Mouse (Mus musculus) limb, embryonic 15.5 days (tissue): ENCODE data around the gene Shank2. TPM values are rescaled to one million over a fixed set of nuclear protein-coding genes. Genes with fewer than 3 reads are reported as not detected.

ENCODE experiments used
- ATAC-seq: fragments of 200-750 bp; cut with Nextera tagmentation; 2 replicates; pipeline ENCODE4 v1.8.0; 2017; ENCODE audit warnings: low read depth, moderate TSS enrichment; ENCODE audit not compliant: insufficient number of reproducible peaks, low FRiP score, low TSS enrichment
- H3K27ac ChIP-seq: fragments of 300-500 bp; sonication (generic); 2 replicates; pipeline ENCODE4 v1.5.1; 2015; ENCODE audit warnings: moderate library complexity, mild to moderate bottlenecking, inconsistent platforms
- H3K27me3 ChIP-seq: fragments of 300-500 bp; sonication (generic); 2 replicates; pipeline ENCODE4 v1.6.1; 2015; ENCODE audit warnings: inconsistent platforms
- H3K36me3 ChIP-seq: fragments of 300-500 bp; sonication (generic); 2 replicates; pipeline ENCODE4 v1.6.1; 2015; ENCODE audit warnings: inconsistent platforms
- H3K4me1 ChIP-seq: fragments of 300-500 bp; sonication (generic); 2 replicates; pipeline ENCODE4 v1.6.1; 2015; ENCODE audit warnings: inconsistent platforms
- H3K4me2 ChIP-seq: fragments of 300-500 bp; sonication (generic); 2 replicates; pipeline ENCODE4 v1.6.1; 2015; ENCODE audit warnings: mild to moderate bottlenecking, inconsistent platforms
- H3K4me3 ChIP-seq: fragments of 300-500 bp; sonication (generic); 2 replicates; pipeline ENCODE4 v1.5.1; 2015; ENCODE audit warnings: mild to moderate bottlenecking, inconsistent platforms
- H3K9ac ChIP-seq: fragments of 300-500 bp; sonication (generic); 2 replicates; pipeline ENCODE4 v1.6.1; 2015; ENCODE audit warnings: inconsistent platforms
- H3K9me3 ChIP-seq: fragments of 300-500 bp; sonication (generic); 2 replicates; pipeline ENCODE4 v1.6.1; 2016; ENCODE audit warnings: inconsistent platforms
- WGBS: fragments of 180-500 bp; shearing (Covaris S2); methylation state at CpG from one replicate; pipeline ENCODE4 v1.1.7; 2015; 5-methylcytosine and 5-hydroxymethylcytosine counted together
- polyA plus RNA-seq: library from polyadenylated mRNA; unstranded; fragments of >200 nt; fragmentation: Nextera tagmentation; extraction: Ambion mirVana; gene quantifications from 2 replicates; pipeline ENCODE4 v1.2.1, GENCODE M21; 2015

Gene Shank2
- polyA plus RNA-seq, 1 experiment from 2014 or later = 0.17 TPM

DNA sequence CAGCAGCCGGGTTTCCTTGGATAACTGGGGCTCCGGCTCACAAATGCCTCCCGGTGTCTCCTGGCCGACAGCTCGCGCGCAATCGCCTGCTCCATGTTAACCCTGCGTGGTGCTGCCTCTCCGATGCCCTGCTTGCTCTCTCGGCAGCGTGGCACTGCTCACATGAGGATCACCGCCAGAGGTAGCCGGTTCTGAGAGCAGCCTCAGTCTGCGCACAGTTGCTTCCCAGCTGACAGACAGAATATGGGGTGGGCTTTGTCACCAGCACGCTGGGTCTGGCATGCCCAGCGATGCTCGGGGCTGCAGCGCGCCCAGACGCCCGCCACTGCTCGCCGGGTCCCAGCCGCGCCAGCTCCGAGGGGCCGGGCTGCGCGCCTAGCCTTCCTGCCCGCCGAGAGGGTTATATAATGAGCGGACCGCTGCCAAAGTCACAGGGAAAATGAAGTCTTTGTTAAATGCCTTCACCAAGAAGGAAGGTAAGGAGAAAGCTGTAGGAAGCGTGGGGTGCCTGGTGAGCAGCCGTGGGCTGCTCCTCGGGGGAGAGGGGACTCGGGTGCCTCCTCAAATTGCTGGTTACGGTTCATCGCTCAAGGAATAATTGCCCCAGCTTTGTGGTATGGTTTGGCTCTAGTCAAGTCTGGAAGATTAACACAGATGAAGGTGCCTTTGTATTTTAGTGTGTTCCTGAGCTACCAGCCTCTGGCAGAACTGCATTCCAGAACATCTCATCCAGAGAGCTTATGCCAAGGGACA lies 173.9 kb downstream of the Shank2 start:
- ATAC-seq = no peak
- H3K9me3 ChIP-seq = no peaks in the 10 kb centered on the region
- H3K4me3 ChIP-seq = peak overlapping the region; percentile 25
- no peak overlapping the region for H3K27ac ChIP-seq
- peak overlapping the region; percentile 47 for H3K4me2 ChIP-seq
- peaks cover 10% of the 10 kb centered on the region for H3K4me1 ChIP-seq
- H3K9ac ChIP-seq = no peak overlapping the region
- H3K27me3 ChIP-seq = peaks cover 87% of the 10 kb centered on the region
- WGBS = 4% methylated on average over 40 of the region's 40 CpGs
- H3K36me3 ChIP-seq = no peaks in the 10 kb centered on the region

DNA sequence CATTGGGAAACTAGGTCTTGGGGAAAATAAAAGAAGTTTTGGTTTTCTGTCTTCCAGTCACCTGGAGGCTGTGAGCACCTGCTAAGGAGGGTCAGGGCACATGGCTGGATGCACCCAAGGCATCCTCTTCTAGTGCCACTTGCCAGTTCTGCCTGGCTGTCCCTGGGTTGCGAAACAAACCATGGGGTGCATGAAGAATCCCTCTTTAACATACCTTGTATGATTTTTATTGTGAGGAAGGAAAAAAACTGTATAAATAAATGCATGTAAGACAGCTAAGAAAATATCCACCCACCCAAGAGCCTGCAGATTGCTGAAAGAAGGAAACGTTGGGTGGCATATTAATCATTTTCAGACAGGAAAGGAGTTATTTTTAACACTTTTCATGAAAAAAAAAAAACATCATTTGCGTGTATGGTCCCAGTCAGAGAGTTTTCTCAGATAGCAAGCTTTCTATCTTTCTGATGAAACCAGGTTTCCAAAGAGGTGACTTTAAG lies 174.6 kb downstream of the Shank2 start:
- no peaks in the 10 kb centered on the region for H3K9me3 ChIP-seq
- H3K4me1 ChIP-seq = peaks cover 10% of the 10 kb centered on the region
- WGBS = 58% methylated on average over 3 of the region's 3 CpGs
- H3K27ac ChIP-seq = no peak overlapping the region
- no peak for ATAC-seq
- no peak overlapping the region for H3K9ac ChIP-seq
- no peak overlapping the region for H3K4me3 ChIP-seq
- H3K27me3 ChIP-seq = peaks cover 86% of the 10 kb centered on the region
- no peaks in the 10 kb centered on the region for H3K36me3 ChIP-seq
- no peak overlapping the region for H3K4me2 ChIP-seq

- no peak overlapping the region for H3K9ac ChIP-seq
- no peaks in the 10 kb centered on the region for H3K36me3 ChIP-seq
- no peak overlapping the region for H3K4me2 ChIP-seq
- peaks cover 10% of the 10 kb centered on the region for H3K4me1 ChIP-seq
- H3K4me3 ChIP-seq = no peak overlapping the region
- no peaks in the 10 kb centered on the region for H3K9me3 ChIP-seq
- H3K27ac ChIP-seq = no peak overlapping the region
- no peak for ATAC-seq
- 85% methylated on average over 6 of the region's 6 CpGs for WGBS
- peaks cover 63% of the 10 kb centered on the region for H3K27me3 ChIP-seq
These were observed 177.7 kb downstream of the Shank2 start for GRCm38 (mm10) chr7:144179436-144179835.

- Histone ChIP-seq H3K4me2 (no peak overlapping the region), H3K4me3 (no peak overlapping the region), H3K9me3 (no peaks in the 10 kb centered on the region), H3K36me3 (no peaks in the 10 kb centered on the region), H3K27me3 (peaks cover 49% of the 10 kb centered on the region), H3K9ac (no peak overlapping the region), H3K27ac (no peak overlapping the region), H3K4me1 (peaks cover 3% of the 10 kb centered on the region; the same call in 1 of the 2 replicates)
- ATAC-seq = no peak; the same call in 1 of the 2 replicates
- WGBS = 21% methylated on average over 6 of the region's 6 CpGs
These were observed 179.2 kb downstream of the Shank2 start for GRCm38 (mm10) chr7:144180885-144181284.

GRCm38 (mm10) chr7:144187869-144188430 lies 186.2 kb downstream of the Shank2 start:
- Histone ChIP-seq H3K9ac (no peak overlapping the region), H3K27me3 (peaks cover 27% of the 10 kb centered on the region), H3K36me3 (no peaks in the 10 kb centered on the region), H3K9me3 (no peaks in the 10 kb centered on the region), H3K27ac (no peak overlapping the region), H3K4me1 (peaks cover 9% of the 10 kb centered on the region), H3K4me2 (no peak overlapping the region), H3K4me3 (no peak overlapping the region)
- no peak for ATAC-seq
- WGBS = 40% methylated on average over 11 of the region's 11 CpGs

GRCm38 (mm10) chr7:144189446-144189845 lies 187.7 kb downstream of the Shank2 start:
- WGBS = 78% methylated on average over 4 of the region's 4 CpGs
- H3K4me3 ChIP-seq = no peak overlapping the region
- H3K27ac ChIP-seq = no peak overlapping the region
- H3K9me3 ChIP-seq = no peaks in the 10 kb centered on the region
- H3K36me3 ChIP-seq = no peaks in the 10 kb centered on the region
- ATAC-seq = no peak
- H3K9ac ChIP-seq = no peak overlapping the region
- H3K4me2 ChIP-seq = no peak overlapping the region
- peaks cover 9% of the 10 kb centered on the region for H3K4me1 ChIP-seq
- peaks cover 42% of the 10 kb centered on the region for H3K27me3 ChIP-seq

GRCm38 (mm10) chr7:144198491-144198890 lies 196.8 kb downstream of the Shank2 start:
- 90% methylated on average over 2 of the region's 2 CpGs for WGBS
- peaks cover 14% of the 10 kb centered on the region; the same call in 1 of the 2 replicates for H3K27me3 ChIP-seq
- H3K36me3 ChIP-seq = no peaks in the 10 kb centered on the region
- no peaks in the 10 kb centered on the region for H3K4me1 ChIP-seq
- no peak for ATAC-seq
- H3K9ac ChIP-seq = no peak overlapping the region
- H3K4me2 ChIP-seq = no peak overlapping the region
- H3K27ac ChIP-seq = no peak overlapping the region
- H3K9me3 ChIP-seq = no peaks in the 10 kb centered on the region
- H3K4me3 ChIP-seq = no peak overlapping the region

- Histone ChIP-seq H3K4me3 (no peak overlapping the region), H3K36me3 (no peaks in the 10 kb centered on the region), H3K9me3 (no peaks in the 10 kb centered on the region), H3K9ac (no peak overlapping the region), H3K27ac (no peak overlapping the region), H3K4me1 (no peaks in the 10 kb centered on the region), H3K27me3 (0 out of 2 replicates have a peak, but pooled peaks cover 7% of the 10 kb centered on the region), H3K4me2 (no peak overlapping the region)
- 47% methylated on average over 7 of the region's 7 CpGs for WGBS
- no peak for ATAC-seq
These were observed 200.4 kb downstream of the Shank2 start for GRCm38 (mm10) chr7:144202017-144202682.

DNA sequence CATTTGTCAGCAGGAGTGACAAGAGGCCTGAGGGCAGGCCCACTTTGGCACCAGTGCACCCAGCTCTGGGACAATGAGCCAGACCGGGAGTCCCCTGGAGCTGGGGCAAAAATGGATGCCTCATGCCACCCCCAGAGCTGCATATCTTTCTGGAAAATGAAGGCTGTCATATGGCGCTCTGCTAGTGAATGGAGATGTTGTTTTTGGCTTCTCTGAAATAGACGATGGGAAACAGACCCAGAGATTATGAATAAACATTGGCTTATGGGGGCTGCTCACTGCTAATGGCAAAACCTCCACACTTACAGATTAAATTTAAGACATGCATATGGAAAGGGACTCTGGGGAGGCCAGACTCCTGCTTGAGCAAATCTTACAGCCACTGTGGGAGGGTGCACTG lies 202.6 kb downstream of the Shank2 start:
- 67% methylated on average over 3 of the region's 3 CpGs for WGBS
- 0 out of 2 replicates have a peak, but pooled peaks cover 10% of the 10 kb centered on the region for H3K27me3 ChIP-seq
- H3K27ac ChIP-seq = no peak overlapping the region

GRCm38 (mm10) chr7:144205161-144205560 lies 203.4 kb downstream of the Shank2 start:
- no peak overlapping the region for H3K4me3 ChIP-seq
- 73% methylated on average over 1 of the region's 1 CpGs for WGBS

More for the DNA sequence above, 202.6 kb downstream of the Shank2 start:
- H3K4me3 ChIP-seq = no peak overlapping the region
- H3K9me3 ChIP-seq = no peaks in the 10 kb centered on the region
- no peak overlapping the region for H3K4me2 ChIP-seq
- no peaks in the 10 kb centered on the region for H3K4me1 ChIP-seq
- H3K36me3 ChIP-seq = no peaks in the 10 kb centered on the region
- no peak overlapping the region for H3K9ac ChIP-seq
- no peak for ATAC-seq

DNA sequence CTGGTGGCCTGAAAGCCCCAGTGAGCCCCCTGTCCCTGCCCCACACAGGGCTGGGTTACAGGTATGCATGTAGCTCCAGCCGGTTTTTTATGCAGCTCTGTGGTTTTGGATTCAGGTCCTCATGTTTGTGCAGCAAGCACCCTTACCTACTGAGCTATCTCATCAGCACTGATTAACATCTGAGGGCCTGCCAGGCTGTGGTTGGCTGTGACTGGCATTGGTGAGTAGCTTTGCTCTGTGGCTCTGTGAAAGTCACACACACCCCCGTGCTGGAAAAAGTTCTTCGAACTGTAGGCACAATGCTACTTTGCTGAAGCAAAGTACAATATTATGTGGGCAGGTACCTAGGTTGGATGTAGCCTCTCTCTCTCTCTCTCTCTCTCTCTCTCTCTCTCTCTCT lies 204.1 kb downstream of the Shank2 start:
- WGBS = 86% methylated on average over 3 of the region's 3 CpGs
- no peak overlapping the region for H3K4me2 ChIP-seq
- no peak overlapping the region for H3K4me3 ChIP-seq
- H3K27me3 ChIP-seq = 0 out of 2 replicates have a peak, but pooled peaks cover 10% of the 10 kb centered on the region
- H3K4me1 ChIP-seq = no peaks in the 10 kb centered on the region
- H3K9me3 ChIP-seq = no peaks in the 10 kb centered on the region
- H3K27ac ChIP-seq = no peak overlapping the region
- H3K36me3 ChIP-seq = no peaks in the 10 kb centered on the region
- ATAC-seq = no peak
- no peak overlapping the region for H3K9ac ChIP-seq

More at GRCm38 (mm10) chr7:144205161-144205560, 203.4 kb downstream of the Shank2 start:
- Histone ChIP-seq H3K27ac (no peak overlapping the region), H3K4me2 (no peak overlapping the region), H3K9ac (no peak overlapping the region), H3K27me3 (0 out of 2 replicates have a peak, but pooled peaks cover 10% of the 10 kb centered on the region), H3K9me3 (no peaks in the 10 kb centered on the region), H3K36me3 (no peaks in the 10 kb centered on the region), H3K4me1 (no peaks in the 10 kb centered on the region)
- ATAC-seq = no peak

DNA sequence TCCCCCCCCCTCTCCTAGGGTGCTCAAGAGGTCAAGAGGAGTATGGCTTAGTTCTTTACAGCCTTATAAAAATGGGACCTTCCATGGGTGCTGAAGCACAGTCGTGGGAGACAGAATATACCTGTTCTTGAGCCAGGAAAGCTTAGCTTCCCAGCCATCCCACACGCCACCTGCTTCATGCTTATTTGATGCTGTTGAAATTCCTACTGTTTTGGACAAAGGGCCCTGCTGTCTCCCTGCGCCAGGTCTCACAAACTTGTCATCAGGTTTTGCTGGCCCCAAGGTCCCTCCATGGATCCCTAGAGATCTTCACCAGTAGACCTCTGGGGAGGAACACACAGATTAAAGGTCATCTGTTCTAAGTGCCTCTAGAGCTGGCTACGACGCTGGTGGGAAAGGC lies 204.5 kb downstream of the Shank2 start:
- Histone ChIP-seq H3K27ac (no peak overlapping the region), H3K4me3 (no peak overlapping the region), H3K4me2 (no peak overlapping the region), H3K36me3 (no peaks in the 10 kb centered on the region), H3K27me3 (0 out of 2 replicates have a peak, but pooled peaks cover 10% of the 10 kb centered on the region), H3K4me1 (no peaks in the 10 kb centered on the region), H3K9me3 (no peaks in the 10 kb centered on the region), H3K9ac (no peak overlapping the region)
- no peak for ATAC-seq
- WGBS = 68% methylated on average over 5 of the region's 5 CpGs
